Mouse (Mus musculus): Measurements from ENCODE around the gene Tbc1d8b. TPM values are rescaled to one million over a fixed set of nuclear protein-coding genes. Genes with fewer than 3 reads are reported as not detected.
"Not testable (repeated sequence)": the region's sequence is repeated elsewhere in the genome, so short reads cannot be mapped to it uniquely, and the experiment has no call there.

Gene Tbc1d8b
- polyA plus RNA-seq, 1 experiment from 2014 or later = 1.1 TPM

DNA sequence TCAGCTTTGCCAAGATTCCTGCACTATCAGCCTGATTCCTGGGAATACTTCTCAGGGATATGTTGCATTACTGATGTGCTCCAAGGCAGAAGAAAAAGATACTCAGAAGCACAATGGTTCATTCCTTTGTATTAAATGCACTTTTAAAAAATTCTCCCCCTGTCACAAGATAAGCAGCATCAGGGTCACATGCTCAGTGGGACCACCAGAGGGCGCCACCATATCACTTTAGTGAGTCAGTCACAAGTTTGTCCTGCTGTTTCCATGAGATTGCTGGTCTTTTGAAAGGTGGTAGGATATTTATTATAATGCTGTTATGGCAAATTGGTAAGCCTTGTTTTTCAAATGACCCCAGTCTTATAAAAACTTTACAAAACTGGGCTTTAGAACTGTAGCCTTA lies 67.1 kb downstream of the Tbc1d8b start:
- peak; percentile 15 for DNase-seq (ENCODE audit: extremely low spot score, low spot score)
- 0% methylated on average over 1 of the region's 1 CpGs for WGBS

DNA sequence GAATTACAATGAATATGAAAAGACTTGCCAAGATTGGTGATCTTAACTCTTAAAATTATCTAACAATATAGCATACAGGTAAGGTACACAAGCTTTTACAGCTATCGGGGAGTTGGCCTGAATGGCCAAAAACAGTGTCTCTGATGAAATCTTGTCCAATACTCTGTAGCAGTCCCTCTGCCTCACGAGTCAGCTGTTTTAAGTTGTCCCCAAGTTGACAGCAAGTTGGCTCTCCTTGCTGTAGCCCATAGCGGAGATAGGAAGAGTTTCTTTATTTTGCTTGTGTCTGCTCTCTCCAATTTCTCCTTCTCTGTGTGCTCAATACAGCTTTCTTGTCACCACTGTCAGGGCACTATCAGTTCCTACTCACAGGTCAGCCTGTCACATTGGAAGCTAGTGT lies 73.8 kb downstream of the Tbc1d8b start:
- H3K27ac ChIP-seq; H3K36me3 ChIP-seq (replicated peaks); H3K9me3 ChIP-seq; H3K4me3 ChIP-seq; DNase-seq (ENCODE audit: extremely low spot score, low spot score); H3K4me1 ChIP-seq: not testable (repeated sequence)
- 88% methylated on average over 3 of the region's 3 CpGs for WGBS
- H3K27me3 ChIP-seq (ENCODE audit: poor library complexity, severe bottlenecking) = peaks cover 19% of the 10 kb centered on the region

More for the DNA sequence above, 67.1 kb downstream of the Tbc1d8b start:
- Histone ChIP-seq H3K27ac (no peak overlapping the region), H3K4me3 (no peak overlapping the region), H3K9me3 (no peaks in the 10 kb centered on the region; the same call in 1 of the 2 replicates), H3K27me3 (ENCODE audit: poor library complexity, severe bottlenecking) (peaks cover 27% of the 10 kb centered on the region), H3K4me1 (no peaks in the 10 kb centered on the region), H3K36me3 (replicated peaks) (no peaks in the 10 kb centered on the region)

DNA sequence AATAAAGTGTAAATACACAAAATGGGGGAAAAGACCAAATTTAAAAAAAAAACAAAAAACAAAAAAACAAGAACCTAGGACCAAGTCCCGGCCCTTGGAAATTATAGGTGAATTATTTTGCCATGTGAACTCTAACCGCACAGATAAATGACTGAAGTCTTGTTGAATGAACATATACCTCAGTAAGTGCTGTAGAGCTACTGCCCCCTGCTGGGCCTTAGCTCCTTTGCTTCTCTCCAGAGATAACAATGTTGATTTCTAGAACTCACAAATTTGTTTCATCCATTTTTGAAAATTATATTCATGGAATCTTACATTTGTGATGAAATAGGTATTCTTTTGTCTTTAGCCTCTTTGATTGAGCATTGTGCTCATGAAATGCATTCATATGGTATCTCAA lies 77.8 kb downstream of the Tbc1d8b start:
- H3K36me3 ChIP-seq (replicated peaks) = no peaks in the 10 kb centered on the region
- H3K9me3 ChIP-seq = no peaks in the 10 kb centered on the region
- DNase-seq (ENCODE audit: extremely low spot score, low spot score) = no peak
- H3K27ac ChIP-seq = no peak overlapping the region
- peaks cover 18% of the 10 kb centered on the region for H3K27me3 ChIP-seq (ENCODE audit: poor library complexity, severe bottlenecking)
- H3K4me3 ChIP-seq = no peak overlapping the region
- 90% methylated on average over 2 of the region's 2 CpGs for WGBS
- no peaks in the 10 kb centered on the region for H3K4me1 ChIP-seq

DNA sequence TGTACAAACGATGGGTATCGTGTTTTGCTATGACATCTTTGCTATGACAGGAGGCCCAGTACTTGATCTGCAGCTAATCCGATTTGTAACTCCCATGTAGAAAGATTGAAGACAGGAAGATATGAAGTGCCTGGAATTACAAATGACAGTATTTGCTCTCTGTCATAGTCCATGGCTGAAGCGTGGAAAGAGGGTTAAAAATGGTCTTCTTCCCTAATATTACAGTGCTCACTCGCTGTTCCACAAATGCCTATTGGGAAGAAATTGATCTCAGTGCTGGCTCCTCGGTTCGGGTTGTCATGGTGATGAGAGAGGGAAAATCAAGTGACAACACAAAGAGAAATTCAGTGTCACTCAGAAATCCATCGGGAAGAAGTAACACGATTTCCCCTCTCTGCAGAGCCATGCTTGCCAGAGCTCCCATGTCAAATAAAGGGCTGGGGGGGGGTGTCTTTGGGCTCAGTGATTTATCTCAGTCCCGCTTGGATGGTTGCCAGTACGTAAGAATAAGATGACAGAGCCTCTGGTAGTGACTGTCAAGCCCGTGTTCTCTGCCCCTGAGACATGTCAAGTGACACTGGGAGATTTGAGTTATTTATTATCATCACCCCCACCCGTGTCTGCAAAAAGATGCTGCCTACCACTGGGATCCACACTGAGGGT lies 85.3 kb downstream of the Tbc1d8b start:
- Histone ChIP-seq H3K4me3 (no peak overlapping the region), H3K9me3 (no peaks in the 10 kb centered on the region), H3K36me3 (replicated peaks) (no peaks in the 10 kb centered on the region), H3K4me1 (no peaks in the 10 kb centered on the region), H3K27me3 (ENCODE audit: poor library complexity, severe bottlenecking) (peaks cover 82% of the 10 kb centered on the region), H3K27ac (no peak overlapping the region)
- whole genome bisulfite sequencing = 86% methylated on average over 13 of the region's 13 CpGs
- no peak for DNase-seq (ENCODE audit: extremely low spot score, low spot score)

DNA sequence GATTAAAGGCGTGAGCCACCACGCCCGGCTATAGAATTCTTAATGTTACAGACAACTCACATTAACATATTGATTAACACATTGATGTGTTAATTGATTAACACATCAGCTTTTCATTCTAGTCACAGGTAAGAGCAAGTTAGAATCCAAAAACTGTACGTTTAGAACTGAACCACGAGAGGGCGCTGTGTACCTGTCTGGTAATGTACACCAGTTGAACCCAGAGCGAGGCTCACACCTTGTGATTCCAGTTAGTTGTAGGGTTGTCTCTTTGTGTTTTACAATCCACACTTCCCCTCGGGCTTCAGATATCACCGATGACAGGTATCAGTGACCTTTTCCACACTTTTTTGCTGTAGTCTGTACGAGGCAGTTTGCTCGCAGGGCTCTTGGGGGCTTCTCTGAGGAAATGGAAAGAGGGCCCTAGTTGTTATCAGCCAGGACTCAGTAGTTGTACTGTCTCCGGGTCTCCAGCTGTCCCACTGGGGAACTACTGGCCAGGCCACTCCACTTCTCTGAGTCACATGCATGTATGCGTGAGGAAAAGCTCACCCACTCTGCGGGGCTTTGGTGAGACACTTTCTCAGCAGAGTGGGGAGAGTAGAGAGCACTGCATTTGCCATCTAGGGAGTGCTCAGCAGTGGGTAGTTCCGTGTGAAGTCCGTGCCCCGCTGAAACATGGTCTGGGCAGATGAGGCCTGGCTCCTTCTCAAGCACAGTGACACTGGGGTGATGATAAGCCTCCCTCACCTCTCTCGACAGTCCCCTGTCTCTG lies 89.7 kb downstream of the Tbc1d8b start:
- H3K36me3 ChIP-seq (replicated peaks) = no peaks in the 10 kb centered on the region
- 35% methylated on average over 18 of the region's 18 CpGs for WGBS
- no peak overlapping the region for H3K4me3 ChIP-seq
- H3K4me1 ChIP-seq = no peaks in the 10 kb centered on the region
- DNase-seq (ENCODE audit: extremely low spot score, low spot score) = peak; percentile 45
- H3K27ac ChIP-seq = no peak overlapping the region
- no peaks in the 10 kb centered on the region for H3K9me3 ChIP-seq
- peaks cover 87% of the 10 kb centered on the region for H3K27me3 ChIP-seq (ENCODE audit: poor library complexity, severe bottlenecking)

DNA sequence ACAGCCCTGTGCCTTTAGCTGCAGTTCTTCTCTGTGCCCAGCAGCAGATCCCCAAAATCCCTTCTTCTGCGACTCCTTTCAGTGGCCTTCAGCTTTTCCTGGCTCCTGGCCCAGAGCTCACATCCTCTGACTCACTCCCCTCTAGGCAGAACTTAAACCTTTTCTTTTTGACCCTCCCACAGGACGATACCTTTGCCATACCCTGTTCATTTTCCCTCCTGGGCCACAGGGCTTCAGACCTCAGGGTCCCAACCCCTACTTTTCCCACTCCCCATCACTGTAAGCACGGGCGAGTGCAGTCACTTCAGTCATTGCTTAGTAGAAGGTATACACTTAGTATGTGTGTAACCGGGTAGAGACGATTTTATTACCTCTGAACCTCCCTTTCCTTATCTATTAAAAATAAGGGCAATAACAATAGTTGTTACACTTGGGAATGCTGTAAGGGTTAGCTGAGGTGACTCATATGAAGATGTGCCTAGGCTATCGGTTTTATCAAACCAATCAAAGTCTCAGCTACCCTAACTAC lies 90.4 kb downstream of the Tbc1d8b start:
- Histone ChIP-seq H3K27me3 (ENCODE audit: poor library complexity, severe bottlenecking) (peaks cover 87% of the 10 kb centered on the region), H3K4me3 (no peak overlapping the region), H3K4me1 (no peaks in the 10 kb centered on the region), H3K9me3 (no peaks in the 10 kb centered on the region), H3K36me3 (replicated peaks) (no peaks in the 10 kb centered on the region), H3K27ac (no peak overlapping the region)
- no peak for DNase-seq (ENCODE audit: extremely low spot score, low spot score)
- WGBS = 76% methylated on average over 7 of the region's 7 CpGs

DNA sequence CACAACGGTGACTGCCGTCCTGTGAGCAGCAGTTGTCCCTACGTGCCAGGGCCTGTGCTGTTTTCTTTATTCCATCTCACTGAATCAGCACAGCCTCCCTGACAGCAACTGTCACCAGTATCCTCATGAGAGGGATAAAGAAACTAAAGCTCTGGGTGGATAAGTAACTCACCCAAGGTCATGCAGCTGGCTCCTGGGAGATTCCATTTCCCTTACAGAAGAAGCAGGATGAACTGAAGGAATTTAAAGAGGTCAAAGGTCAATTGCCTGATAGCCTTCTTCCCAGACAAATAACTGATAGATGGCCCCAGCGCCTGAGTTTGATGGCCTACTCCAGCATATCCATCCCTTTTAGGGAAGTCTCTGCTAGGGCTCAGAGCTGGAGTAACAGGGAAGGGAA lies 92.6 kb downstream of the Tbc1d8b start:
- H3K9me3 ChIP-seq = no peaks in the 10 kb centered on the region
- no peak for DNase-seq (ENCODE audit: extremely low spot score, low spot score)
- H3K27ac ChIP-seq = no peak overlapping the region
- peaks cover 87% of the 10 kb centered on the region for H3K27me3 ChIP-seq (ENCODE audit: poor library complexity, severe bottlenecking)
- H3K4me1 ChIP-seq = peaks cover 5% of the 10 kb centered on the region
- no peak overlapping the region for H3K4me3 ChIP-seq
- 48% methylated on average over 4 of the region's 4 CpGs for WGBS
- H3K36me3 ChIP-seq (replicated peaks) = no peaks in the 10 kb centered on the region

DNA sequence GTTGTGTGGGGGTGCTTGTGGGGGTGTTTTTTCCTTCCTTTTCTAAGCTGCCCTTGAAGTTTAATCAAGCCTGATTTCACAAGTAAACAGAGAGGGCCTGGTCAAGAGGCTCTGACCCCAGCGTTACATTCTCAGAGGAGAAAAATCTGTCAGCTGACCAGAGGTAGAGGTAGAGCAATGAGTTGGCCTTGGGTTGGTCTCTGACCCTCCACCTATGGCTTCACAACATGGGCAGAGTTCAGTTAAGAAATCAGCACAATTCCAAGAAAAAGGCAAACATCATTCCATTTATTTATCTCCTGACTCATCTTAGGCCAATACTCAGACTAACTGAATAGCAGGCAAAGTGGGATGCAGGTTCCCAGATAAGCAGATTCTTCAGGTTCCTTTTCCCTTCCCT lies 94.1 kb downstream of the Tbc1d8b start:
- Histone ChIP-seq H3K36me3 (replicated peaks) (no peaks in the 10 kb centered on the region), H3K27me3 (ENCODE audit: poor library complexity, severe bottlenecking) (peaks cover 96% of the 10 kb centered on the region), H3K27ac (no peak overlapping the region), H3K4me3 (no peak overlapping the region), H3K4me1 (peaks cover 14% of the 10 kb centered on the region), H3K9me3 (no peaks in the 10 kb centered on the region)
- 76% methylated on average over 1 of the region's 1 CpGs for WGBS
- DNase-seq (ENCODE audit: extremely low spot score, low spot score) = no peak

DNA sequence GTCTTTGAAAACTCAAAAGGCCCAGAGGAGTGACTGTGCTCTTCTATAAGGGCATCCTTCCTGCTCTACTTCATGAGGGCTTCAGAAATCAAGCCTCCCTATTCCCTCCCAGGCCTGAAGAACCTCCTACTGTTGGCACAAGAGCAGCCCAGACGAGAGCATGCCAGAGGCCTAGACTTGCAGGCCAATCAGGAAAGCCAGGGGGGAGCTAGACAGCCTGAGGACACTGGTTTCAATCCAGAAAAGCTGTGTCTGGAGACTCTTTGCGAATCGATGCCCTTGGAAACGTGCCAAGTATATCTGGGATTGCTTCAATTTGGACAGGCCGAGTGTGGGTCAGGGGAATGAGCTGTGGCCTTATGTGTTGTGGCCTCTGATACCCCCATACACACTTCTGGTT lies 94.6 kb downstream of the Tbc1d8b start:
- H3K36me3 ChIP-seq (replicated peaks) = no peaks in the 10 kb centered on the region
- H3K4me1 ChIP-seq = peaks cover 14% of the 10 kb centered on the region
- H3K9me3 ChIP-seq = no peaks in the 10 kb centered on the region
- DNase-seq (ENCODE audit: extremely low spot score, low spot score) = no peak
- peaks cover 99% of the 10 kb centered on the region for H3K27me3 ChIP-seq (ENCODE audit: poor library complexity, severe bottlenecking)
- WGBS = 84% methylated on average over 5 of the region's 5 CpGs
- no peak overlapping the region for H3K4me3 ChIP-seq
- no peak overlapping the region for H3K27ac ChIP-seq

DNA sequence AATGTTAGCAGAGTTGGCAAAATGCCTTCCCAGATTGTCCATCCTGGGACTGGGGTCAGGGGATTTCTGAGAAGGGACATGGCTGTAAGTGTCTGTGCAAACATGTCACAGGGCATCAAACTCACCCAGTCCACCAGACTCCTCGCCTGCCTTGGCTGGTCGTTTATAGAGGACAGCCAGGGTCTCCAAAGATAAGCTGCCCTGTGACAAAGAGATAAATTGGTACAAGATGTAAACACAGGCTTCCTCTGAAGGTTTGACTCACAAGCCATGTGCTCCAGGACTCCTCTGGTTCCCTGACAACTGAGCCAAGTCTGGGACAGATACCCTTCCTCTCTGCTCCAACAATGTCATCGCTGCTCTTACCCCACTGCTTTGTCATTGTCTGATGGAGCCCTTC lies 96.2 kb downstream of the Tbc1d8b start:
- Histone ChIP-seq H3K4me1 (peaks cover 14% of the 10 kb centered on the region), H3K36me3 (replicated peaks) (no peaks in the 10 kb centered on the region), H3K4me3 (no peak overlapping the region), H3K27me3 (ENCODE audit: poor library complexity, severe bottlenecking) (peaks cover 99% of the 10 kb centered on the region), H3K27ac (no peak overlapping the region), H3K9me3 (no peaks in the 10 kb centered on the region)
- no peak for DNase-seq (ENCODE audit: extremely low spot score, low spot score)
- WGBS = 64% methylated on average over 3 of the region's 3 CpGs

DNA sequence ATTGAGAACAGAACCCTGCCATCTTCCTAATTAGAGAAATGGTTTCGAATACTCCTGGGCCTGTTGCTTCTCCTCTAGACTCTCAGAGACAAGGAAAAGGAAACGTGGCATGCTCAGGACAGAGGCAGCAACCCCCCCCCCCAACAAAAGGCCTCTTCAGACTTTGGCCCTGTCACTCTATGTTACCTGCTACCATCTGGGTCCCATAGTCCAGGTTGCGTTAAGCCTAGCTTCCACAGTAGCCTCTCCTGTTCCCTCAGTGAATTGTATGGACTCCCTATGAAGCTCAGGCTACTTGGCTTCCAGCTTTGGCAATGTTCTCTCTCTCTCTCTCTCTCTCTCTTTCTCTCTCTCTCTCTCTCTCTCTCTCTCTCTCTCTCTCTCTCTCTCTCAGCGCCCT lies 96.8 kb downstream of the Tbc1d8b start:
- no peak overlapping the region for H3K4me3 ChIP-seq
- WGBS = 80% methylated on average over 4 of the region's 4 CpGs
- H3K27ac ChIP-seq = no peak overlapping the region
- H3K36me3 ChIP-seq (replicated peaks) = no peaks in the 10 kb centered on the region
- H3K9me3 ChIP-seq = no peaks in the 10 kb centered on the region
- peaks cover 99% of the 10 kb centered on the region for H3K27me3 ChIP-seq (ENCODE audit: poor library complexity, severe bottlenecking)
- no peak for DNase-seq (ENCODE audit: extremely low spot score, low spot score)
- H3K4me1 ChIP-seq = peaks cover 14% of the 10 kb centered on the region

DNA sequence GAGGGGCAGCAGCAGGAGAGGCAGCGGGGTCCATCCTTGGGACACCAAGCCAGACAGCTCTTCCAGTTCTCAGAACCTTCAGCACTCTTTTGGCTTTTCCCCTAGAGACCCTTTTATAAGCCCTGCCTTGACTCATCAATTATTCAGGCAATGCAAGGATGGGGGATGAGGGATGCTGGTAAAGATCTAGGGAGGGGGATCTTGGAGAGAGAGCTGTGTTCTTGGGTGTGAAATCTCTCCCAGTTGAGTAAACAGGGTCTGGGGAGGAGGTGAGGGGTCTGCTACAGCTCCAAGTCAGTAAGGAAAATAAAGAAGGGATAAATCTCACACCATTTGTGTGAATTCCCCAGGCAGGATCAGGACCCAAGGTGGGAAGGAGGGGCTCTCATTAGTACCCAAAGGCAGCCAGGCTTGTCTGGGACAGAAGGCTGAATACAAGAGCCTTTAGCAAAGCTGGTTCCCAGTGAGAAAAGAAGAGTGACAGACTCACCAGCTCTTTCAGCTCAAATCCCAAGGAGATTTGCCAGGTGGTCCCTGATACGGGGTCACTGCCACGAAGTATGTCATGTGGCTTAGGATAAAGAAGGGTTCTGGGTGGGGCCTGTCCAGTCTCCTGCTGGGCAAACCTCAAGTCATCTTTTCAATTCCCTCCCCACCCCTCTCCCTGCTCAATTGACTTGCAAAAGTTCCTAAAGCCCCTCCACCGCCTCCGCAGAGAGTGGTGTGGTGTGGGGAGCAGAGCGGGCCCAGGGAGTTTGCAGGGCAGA lies 97.7 kb downstream of the Tbc1d8b start, which contains the start of gene Ripply1:
Gene Ripply1, minus strand, starts transcription at position 76 of the 767 bp plus-strand sequence.
- peaks cover 98% of the 10 kb centered on the region for H3K27me3 ChIP-seq (ENCODE audit: poor library complexity, severe bottlenecking)

More for the DNA sequence above, 97.7 kb downstream of the Tbc1d8b start, which contains the start of gene Ripply1:
- Histone ChIP-seq H3K27ac (peak within 1 kb of the TSS; percentile 51; the same call in 1 of the 2 replicates), H3K36me3 (replicated peaks) (no peaks in the 10 kb centered on the region), H3K9me3 (no peaks in the 10 kb centered on the region), H3K4me1 (peaks cover 14% of the 10 kb centered on the region), H3K4me3 (no peak within 1 kb of the TSS)
- 27% methylated on average over 6 of the region's 6 CpGs for WGBS
- peak; percentile 14 for DNase-seq (ENCODE audit: extremely low spot score, low spot score)
